In genomic region chr2:153921246-153921645, GRCm38 (mm10) we compare ENCODE assay signal across 19 mouse cellular contexts. TPM values are rescaled to one million over a fixed set of nuclear protein-coding genes. Genes with fewer than 3 reads are reported as not detected.
DNase-seq lines count a peak whose midpoint lies in the region.
"Had no signal": no experiment of that assay in that cellular context is flagged by ENCODE, and none has a peak within 500 bp of the region (broad histone marks: within the 10 kb centered on the region; RNA-seq: fewer than 3 reads in every experiment).

No protein-coding gene starts in this region.

- peak; percentile 13 for DNase-seq in layer of hippocampus, adult 11-12 months (ENCODE audit: low spot score)
- no peak for DNase-seq in layer of hippocampus, postnatal 14 days (ENCODE audit: low spot score in 2 of 2)
- DNase-seq in right cerebral cortex, adult 18-20 months = peak; percentile 54
- DNase-seq in right cerebral cortex, postnatal 10 days (ENCODE audit: low spot score in 2 of 2) = no peak
- DNase-seq in left cerebral cortex, postnatal 36 days (ENCODE audit: low spot score in 2 of 2) = peak; percentile 23 to 25
- DNase-seq in heart, adult 9 months (ENCODE audit: low spot score in 2 of 2) = no peak
- DNase-seq: adrenal gland, adult 8-10 months; B cell, adult 2 months; cerebellum, adult 11-12 months; cerebellum, adult 9-11 months; gastrocnemius, postnatal 14 days; kidney, adult 2 months; kidney, postnatal 4 days; liver, embryonic 13.5 days; lung, adult 18-20 months; lung, postnatal 4 days had no signal

- intact Hi-C loops in left cerebral cortex, postnatal 36 days (cut with DNase I) = no loop called here

RNA-seq across cellular contexts. Expression of gene Bpifb3, which starts 3.2 kb away (rescaled TPM):
- not detected for total RNA-seq in layer of hippocampus, postnatal 14 days (2021)
- total RNA-seq in left cerebral cortex, postnatal 36 days (2021) = not detected
- total RNA-seq: adrenal gland, adult 8-10 months; gastrocnemius, postnatal 14 days; heart, postnatal 25 days; megakaryocyte-erythroid progenitor cell, adult 5-6 weeks had no signal

RNA-seq across cellular contexts. Expression of gene Bpifb4, which starts 16.8 kb away (rescaled TPM):
- total RNA-seq in layer of hippocampus, postnatal 14 days (2021) = not detected
- not detected for total RNA-seq in left cerebral cortex, postnatal 36 days (2021)
- total RNA-seq: gastrocnemius, postnatal 14 days; granulocyte monocyte progenitor cell, adult 5-6 weeks; heart, postnatal 25 days; megakaryocyte-erythroid progenitor cell, adult 5-6 weeks had no signal

RNA-seq across cellular contexts. Expression of gene Bpifb6, which starts 21.1 kb away (rescaled TPM):
- total RNA-seq in layer of hippocampus, postnatal 14 days (2021) = not detected
- not detected for total RNA-seq in left cerebral cortex, postnatal 36 days (2021)
- total RNA-seq: gastrocnemius, postnatal 14 days; granulocyte monocyte progenitor cell, adult 5-6 weeks; heart, postnatal 25 days; megakaryocyte-erythroid progenitor cell, adult 5-6 weeks had no signal

RNA-seq across cellular contexts. Expression of gene Bpifb2, which starts 46.4 kb away (rescaled TPM):
- not detected for total RNA-seq in layer of hippocampus, postnatal 14 days (2021)
- not detected for total RNA-seq in left cerebral cortex, postnatal 36 days (2021)
- total RNA-seq: gastrocnemius, postnatal 14 days; granulocyte monocyte progenitor cell, adult 5-6 weeks; heart, postnatal 25 days; megakaryocyte-erythroid progenitor cell, adult 5-6 weeks had no signal

RNA-seq across cellular contexts. Expression of gene Sun5, which starts 50.4 kb away (rescaled TPM):
- total RNA-seq in layer of hippocampus, postnatal 14 days (2021) = not detected
- not detected for total RNA-seq in left cerebral cortex, postnatal 36 days (2021)
- total RNA-seq: adrenal gland, adult 8-10 months; gastrocnemius, postnatal 14 days; granulocyte monocyte progenitor cell, adult 5-6 weeks; heart, postnatal 25 days; megakaryocyte-erythroid progenitor cell, adult 5-6 weeks had no signal

Comparison
In these comparisons a context has a peak if more than half of its experiments do, and no peak if none do; other contexts are left out.
1. DNase-seq: peak in layer of hippocampus, adult 11-12 months (single experiment), right cerebral cortex, adult 18-20 months (single experiment) and left cerebral cortex, postnatal 36 days (2 of 2); none in layer of hippocampus, postnatal 14 days (0 of 2), right cerebral cortex, postnatal 10 days (0 of 2) and heart, adult 9 months (0 of 2).